Mouse (Mus musculus) Muller cell, postnatal 12 days (primary cell): ENCODE results near the gene Coq10b.
"Not testable (repeated sequence)": the region's sequence is repeated elsewhere in the genome, so short reads cannot be mapped to it uniquely, and the experiment has no call there.

Experiments
- DNase-seq: peaks from one replicate; pipeline ENCODE4 v3.0.0-alpha.2; 2015; ENCODE audit errors: inconsistent ontology term

Coq10b gene

DNA sequence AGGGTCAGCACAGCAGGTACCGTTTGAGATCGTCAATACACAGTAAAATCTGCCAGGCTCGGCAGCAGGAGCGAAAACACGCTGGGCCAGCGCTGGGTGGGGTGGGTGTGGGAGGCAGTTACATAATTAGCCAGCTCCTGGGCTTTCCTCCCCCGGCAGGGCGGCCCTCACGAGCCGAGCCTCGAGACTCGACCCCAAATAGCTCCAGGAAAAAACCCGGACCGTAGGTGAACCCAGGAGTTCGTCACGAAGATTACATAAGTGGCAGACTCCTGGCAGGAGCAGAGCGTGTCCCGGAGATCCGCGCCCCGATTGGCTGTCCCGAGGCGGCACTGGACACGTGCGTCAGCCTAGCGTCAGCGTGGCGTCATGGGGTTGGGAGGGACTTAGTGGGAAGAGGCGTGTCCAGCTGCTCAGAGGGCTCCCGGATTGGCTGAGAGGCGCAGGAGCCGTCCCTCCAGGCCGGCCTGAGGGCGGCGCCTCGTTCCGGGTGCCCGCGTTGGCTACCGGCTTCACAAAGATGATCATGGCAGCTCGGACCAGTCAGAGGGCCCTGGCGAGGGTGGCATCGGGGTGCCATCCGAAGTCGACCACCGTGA lies at the start of gene Coq10b:
Gene Coq10b (plus strand): TSS at position 416 of the 599 bp plus-strand sequence.
- DNase-seq, result peak; percentile 100

DNA sequence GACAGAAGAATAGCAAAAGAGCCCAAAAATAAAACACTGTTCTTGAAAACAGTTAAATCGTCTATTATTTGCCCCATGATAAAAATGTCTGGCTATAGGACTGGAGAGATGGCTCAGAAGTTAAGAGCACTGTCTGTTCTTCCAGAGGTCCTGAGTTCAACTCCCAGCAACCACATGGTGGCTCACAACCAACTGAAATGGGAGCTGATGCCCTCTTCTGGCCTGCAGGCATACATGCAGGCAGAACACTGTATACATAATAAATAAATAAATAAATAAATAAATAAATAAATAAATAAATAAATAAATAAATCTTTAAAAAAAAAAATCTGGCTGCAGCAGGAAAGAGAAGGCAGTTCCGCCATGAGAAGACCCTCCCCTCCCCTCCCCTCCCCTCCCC lies 44.3 kb upstream of the Coq10b start:
- not testable (repeated sequence) for DNase-seq

DNA sequence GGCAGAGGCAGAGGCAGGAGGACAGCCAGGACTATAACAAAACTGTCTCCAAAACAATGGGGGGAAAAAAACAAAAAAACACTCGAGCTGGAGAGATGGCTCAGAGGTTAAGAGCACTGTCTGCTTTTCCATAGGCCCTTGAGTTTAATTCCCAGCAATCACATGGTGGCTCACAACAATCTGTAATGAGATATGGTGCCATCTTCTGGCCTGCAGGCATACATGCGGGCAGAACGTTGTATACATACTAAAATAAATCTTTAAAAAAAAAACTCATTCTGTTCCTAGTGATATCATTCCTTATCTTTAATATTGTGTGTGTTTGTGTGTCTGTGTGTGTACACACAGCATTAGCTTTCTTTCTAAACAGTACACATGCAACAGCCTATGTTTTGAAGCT lies 40.1 kb upstream of the Coq10b start:
- no peak for DNase-seq

DNA sequence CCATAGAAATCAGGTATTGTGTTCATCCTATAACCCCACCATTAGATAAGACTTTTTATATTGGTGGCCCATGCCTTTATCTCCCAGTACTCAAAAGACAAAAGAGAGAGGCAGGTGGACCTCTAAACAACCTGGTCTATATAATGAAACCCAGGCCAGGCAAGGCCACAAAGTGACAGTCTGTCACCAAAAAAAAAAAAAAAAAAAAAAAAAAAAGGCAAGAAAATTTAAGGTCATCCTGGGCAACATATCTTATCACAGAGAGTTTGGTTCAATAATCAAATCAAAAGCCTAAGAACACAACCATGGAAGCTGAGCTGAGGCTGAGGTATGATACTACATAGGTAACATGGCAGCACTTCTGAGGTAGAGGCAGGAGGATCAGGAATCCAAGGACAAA lies 30.7 kb upstream of the Coq10b start:
- DNase-seq, result no peak

DNA sequence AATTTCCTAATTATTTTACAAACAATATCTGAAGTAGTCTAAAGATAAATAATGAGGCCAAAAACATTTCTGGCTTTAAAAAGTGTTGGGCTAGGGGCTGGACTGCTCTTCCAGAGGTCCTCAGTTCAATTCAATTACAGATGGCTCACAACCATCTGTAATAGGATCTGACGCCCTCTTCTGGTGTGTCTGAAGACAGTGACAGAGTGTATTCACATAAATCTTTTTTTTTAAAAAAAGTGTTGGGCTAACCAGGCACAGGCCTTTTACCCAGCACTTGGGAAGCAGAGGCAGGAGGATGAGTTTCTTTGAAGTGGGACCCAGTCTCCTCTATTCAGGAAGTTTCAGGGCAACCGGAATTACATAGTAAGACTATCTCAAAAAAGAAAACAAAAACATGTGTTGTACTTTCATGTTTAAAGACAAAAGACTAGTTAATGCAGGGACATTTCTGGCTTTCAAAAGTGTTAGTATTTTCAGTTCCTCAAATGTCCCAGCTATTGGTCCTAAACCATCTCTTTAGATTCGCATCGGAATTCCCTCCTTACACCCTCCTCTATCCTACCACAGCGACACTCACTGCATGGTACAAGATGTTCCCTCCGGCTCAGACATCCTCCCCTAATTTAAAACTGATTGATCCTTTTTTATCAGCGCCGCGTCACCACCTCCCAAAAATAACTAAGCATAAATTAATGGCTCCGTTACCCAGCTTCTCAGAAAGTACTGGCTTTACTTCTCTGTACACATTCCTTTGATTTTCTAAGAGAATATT lies 26.7 kb upstream of the Coq10b start:
- DNase-seq, result no peak

DNA sequence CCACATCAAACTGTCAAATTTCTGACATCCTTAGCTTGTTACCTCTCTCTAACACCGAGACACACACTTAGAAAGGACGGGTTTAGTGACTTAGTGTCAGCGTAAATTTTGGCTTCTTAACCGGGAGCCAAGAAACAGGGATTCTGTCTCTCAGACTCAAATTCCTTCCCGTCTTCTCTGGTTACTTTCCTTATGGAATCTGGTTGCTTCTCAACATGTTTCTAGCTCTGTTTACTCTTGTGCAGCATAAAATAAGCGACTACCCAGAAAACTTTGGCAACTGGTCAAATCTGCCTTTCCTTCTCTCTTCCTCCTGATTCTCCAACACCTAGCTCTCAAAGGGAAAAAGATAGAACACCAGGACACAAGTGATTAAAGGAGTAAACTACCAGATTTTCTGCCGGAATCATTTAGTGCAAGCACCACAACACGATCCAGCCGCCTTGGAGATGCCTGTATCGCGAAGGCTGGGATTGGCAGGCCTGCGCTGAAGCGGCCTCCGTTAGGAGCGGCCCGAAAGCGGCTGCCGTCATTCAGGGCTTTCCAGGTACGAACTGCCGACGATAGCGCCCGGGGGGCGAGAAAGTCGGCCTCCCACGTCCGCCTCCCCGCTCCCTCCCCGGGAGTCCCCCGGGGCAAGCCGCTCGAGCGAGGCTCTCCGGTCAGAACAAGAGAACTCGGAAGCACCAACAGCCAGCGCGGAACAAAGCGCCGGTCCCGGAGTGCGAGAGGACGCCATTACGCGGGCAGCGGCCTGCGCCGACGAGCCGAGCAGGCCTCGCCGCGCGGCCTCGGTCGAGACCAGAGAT lies 25.9 kb upstream of the Coq10b start:
- DNase-seq, result no peak

DNA sequence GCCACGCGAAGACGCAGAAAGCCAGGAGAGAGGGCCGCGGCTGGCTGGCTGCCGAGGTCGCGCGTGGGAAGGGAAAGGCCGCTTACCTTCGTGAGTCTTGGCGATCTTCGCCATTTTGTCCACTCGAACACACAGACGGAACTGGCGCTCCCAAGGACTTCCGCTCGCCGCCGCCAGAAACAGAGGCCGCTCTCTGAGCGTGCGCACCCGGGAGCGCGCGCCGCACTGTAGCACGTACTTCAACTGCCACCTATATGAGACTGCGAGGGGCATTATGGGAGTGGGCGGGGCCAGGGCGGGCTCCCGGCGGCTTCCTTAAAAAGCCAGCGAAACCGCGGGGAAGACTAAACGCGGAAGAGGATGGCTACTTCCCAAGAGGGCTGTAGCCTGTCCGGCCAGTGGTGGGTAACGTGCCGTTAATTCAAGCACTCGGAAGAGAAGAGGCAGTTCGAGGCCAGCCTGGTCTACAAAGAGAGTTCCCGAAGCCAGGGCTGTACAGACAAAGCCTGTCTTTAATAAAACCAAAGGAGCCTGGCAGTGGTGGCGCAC lies 25.2 kb upstream of the Coq10b start, which contains the start of gene Sf3b1:
Gene Sf3b1 (minus strand): TSS at position 229 of the 549 bp plus-strand sequence.
- peak; percentile 99 for DNase-seq

DNA sequence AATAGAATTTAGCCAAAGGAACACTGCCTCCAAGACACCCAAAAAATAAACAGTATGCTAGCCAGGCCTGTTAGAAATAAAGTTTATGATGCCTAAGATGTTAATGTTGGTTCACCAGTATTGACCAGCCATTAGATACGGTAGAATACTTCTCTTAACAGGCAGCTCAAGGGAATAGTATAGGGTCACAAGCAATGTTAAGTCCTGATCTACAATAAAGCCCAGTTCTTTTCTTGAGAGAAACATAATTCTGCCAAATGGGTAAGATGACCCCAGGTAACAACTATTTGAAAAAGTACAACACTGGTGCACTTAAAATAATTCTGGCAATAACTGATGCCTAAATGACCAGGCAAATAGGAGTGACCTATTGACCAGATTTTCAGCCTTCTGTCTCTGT lies 24.6 kb upstream of the Coq10b start:
- DNase-seq, result no peak

DNA sequence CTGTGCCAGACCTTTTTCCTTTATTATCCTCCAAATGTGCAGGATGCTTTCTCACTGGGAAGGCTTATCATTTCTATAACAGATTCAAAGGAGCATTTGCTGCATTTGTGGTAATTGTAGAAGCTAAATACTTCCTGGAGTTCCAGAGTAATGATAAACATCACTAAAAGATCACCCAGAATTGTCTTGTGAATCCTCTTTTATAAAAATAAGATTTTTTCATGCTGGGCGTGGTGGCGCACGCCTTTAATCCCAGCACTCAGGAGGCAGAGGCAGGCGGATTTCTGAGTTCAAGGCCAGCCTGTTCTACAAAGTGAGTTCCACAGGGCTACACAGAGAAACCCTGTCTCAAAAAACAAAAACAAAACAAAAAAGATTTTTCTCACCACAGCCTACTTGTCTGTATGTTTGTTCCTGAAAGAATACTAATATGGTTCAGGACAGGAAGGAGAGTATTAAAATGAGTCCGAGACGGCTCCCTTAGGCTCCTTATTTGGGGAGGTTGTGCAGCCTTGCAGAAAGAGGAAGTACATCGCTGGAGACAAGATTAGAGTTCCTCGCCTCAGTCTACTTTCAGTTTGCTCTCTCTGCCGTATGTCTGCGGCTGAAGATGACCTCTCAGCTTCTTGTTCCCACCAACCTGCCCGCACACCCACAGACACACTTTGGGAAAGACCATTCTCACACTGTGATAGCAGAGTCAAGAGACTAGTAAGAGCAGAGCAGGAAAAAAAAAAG lies 23.9 kb upstream of the Coq10b start:
- DNase-seq, result no peak

DNA sequence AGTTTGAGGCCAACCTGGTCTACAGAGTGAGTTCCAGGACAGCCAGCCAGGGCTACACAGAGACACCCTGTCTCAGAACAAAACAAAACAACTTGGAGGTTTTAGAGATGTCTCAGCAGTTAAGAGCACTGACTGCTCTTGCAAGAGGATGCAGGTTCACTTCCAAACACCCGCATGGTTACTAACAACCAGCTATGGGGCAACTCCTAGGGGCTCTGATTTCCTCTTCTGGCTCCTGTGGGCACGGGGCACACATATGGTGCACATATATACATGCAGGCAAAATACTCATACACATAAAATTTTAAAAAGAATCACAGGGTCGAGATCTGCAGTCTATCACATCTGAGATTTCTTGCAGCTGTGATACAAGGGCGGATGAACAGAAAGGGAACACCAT lies 23.1 kb upstream of the Coq10b start:
- DNase-seq, result no peak

DNA sequence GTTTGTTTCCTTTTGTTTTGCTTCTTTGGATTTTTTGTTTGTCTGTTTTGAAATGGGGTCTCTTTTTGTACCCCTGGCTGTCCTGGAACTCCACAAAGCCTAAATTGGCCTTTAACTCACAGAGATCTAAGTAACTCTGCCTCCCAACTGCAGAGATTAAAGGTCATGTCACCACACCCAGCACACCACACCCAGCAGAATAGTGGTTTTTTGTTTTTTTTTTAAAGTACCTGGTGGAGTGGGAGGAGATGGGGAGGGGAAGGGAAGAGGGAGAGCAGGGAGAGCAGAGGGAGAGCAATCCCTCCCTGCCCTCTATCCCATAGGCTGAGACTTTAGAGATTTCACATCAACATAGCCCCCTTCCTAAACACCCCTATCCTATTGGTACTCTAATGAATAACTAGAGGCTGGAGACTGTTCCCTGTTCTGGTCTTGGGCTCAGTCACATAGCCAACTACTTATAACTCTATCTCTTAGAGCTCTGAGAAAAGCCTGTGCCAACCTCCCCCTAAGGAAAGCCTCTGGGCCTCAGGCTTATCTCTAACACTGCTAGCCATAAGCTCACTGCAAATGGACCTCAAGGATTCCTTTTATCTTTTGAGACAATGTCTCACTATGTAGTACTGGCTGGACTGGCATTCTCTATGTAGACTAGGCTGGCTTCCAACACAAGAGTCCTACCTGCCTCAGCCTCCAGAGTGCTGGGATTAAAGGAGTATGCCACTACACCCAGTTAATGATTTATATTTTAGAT lies 21.4 kb upstream of the Coq10b start:
- DNase-seq, result no peak

DNA sequence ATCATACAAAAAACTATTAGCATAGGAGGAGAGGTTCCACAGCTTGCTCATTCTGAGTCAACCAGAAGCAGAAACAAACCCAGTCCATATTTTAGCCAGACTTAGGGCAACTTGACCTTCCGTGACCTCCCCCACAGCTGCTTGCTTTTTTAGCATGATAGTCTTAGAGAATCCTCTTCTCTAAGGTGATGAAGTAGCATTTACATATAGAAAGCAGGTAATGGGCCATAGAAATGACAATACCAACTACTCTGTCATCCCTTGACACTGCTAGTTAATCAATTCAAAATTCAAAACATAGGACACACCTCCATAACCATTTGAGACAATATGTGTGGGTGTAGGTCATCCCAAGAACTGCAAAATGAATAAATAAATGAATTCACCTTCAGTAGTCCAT lies 12.6 kb upstream of the Coq10b start:
- no peak for DNase-seq

DNA sequence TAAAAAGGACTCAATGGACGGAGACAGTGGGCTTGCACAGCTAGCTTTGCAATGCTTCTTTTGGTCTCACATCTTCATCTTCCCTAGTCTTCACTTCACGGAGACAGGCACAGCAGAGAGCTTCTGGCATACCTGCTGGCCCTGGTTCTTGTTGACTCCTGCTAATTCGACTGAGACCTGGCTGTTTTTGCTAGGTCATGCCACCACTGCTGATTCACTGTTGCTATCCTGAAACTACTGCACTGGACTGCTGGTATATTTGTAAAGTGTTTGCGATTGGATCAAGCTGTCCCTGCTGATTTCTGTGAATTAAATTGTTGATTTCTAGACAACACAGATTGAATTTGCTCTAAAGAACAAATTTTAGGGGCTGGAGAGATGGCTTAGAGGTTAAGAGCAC lies 10.9 kb upstream of the Coq10b start:
- no peak for DNase-seq

DNA sequence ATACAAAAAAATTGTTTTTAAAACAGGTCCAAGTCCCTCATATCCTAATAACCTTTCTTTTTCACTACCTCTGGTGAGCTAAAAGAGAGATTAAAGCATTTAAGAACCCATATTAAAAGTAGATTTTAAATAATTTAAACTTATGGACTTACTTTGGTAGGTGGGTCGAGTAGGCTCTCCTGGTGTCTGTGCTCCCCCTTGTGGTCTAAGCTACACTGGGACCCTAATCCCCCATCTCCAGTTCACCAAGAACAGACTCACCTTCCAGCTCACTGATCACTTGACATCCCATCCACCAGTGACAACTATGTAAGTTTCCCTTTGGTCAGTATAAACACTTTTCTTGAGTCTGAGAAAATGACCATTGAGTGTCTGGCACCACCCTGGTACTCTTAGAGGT lies 10.3 kb upstream of the Coq10b start:
- no peak for DNase-seq

DNA sequence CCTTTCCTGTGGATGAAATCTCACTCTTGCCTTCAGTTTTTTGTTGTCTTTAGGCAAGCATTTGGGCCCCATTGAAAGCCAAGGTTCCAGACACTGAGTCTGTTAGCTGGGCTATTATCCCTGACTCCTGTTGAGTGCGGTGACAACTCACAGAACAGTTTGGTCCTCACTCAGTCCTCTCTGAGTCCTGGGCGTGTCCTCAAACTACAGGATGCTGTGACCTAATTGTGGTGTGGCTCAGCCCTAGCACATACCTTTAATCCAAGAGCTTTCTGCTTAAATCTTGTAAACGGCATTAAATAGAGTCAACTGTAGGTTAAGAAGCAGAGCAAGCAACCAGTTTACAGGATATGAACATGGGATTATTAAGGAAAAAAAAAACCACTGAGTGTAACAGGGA lies 9.4 kb upstream of the Coq10b start:
- DNase-seq, result no peak

DNA sequence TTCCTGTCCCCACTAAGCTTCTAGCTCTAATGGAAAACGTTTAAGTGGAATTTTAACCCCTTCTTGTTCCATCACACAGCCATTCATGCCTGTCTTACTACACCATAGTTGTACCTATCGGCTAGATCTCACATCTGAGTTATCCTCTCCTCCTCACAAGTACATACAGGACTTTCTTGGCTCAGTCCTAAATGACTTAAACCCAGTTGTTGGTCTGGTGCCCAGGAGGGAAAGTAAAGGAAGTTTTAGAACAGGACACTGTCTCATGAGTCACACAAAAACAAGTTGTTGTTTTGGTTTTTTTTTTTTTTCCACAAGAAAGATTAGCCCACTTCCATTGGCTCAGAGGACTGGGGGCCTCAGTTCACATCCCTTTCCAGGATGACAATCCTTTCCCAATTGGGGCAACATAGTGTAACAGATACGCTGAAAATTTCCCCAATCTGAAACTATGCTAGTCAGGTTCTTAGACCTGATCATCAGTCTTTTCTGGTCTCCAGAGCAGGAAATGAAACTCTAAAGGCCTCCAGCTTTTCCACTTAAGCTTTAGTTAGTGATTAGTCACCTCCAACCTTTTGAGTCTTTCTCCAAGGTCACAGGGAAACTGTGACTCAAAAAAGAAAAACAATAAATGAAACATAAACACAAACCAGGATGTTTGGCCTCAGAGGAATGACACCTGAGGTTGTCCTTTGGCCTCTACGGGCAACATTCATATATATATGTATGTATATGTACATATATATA lies 3.6 kb upstream of the Coq10b start:
- no peak for DNase-seq

DNA sequence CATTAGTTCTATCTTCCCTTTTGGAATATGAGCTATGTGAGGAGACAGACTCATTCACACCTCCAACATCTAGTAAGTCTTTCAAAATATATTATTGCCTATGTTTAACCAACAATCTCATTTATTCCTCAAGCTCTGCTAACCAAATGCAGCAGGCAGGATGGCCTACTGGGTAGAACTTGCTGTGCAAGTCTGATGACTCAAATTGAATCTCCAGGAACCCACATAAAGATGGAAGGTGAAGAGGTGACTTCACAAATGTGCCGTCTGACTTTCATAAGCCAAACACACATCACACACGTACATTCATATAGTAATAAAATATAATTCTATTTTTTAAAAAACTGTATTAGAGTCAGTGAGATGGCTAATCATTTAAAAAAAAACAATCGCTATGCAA lies 899 bp upstream of the Coq10b start:
- no peak for DNase-seq

DNA sequence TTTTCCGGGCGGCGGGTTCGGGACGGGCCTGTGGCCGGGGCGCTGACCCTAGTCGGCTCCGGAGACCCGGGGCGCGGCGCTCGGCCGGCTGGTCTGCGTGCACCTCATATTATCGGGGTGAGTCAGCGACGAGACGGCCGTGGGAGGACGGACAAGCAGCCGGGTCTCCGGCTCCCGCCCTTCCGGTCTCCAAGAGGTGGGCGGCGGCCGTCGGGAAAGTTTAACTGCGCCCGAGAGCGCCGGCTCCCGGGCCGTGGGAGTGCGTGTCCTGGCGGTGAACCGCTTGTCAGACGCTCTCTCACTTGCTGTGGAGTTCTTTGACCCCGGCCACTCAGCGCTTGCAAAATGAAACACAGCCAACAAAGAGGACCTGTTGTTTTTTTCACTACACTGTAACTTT lies 435 bp downstream of the Coq10b start:
- DNase-seq, result peak; percentile 98

DNA sequence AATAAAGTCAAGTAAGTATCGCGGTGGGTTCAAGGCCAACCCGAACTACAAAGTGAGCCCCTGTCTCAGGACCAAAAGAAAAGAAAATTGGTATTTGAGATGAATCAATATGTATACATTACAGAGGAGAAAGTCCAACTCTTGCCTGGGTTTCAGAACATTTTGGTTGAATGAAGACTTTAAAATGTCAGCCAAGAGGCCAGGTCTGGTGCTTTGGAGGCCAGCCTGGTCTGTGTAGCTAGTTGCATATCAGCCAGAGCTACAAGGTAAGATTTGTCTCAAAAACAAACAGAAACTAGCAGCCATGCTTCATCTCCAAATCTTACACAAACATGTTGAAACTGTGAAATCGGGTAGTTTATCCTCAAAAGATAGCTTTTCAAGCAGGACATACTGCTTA lies 1.0 kb downstream of the Coq10b start:
- no peak for DNase-seq
